Mouse (Mus musculus) activated CD4-positive, CD25-positive, alpha-beta regulatory T cell, adult 9 weeks (primary cell): ENCODE results near the gene Notch1. TPM values are rescaled to one million over a fixed set of nuclear protein-coding genes. Genes with fewer than 3 reads are reported as not detected.

ENCODE experiments used
- polyA plus RNA-seq: library from polyadenylated mRNA; unstranded; fragments of 100-300 nt; shearing (Covaris generic); gene quantifications from one replicate; pipeline ENCODE4 v1.2.1, GENCODE M21; 2017

Notch1 gene
- 22.0 TPM for polyA plus RNA-seq

GRCm38 (mm10) chr2:26516275-26516674 lies at the start of gene Notch1:
Gene Notch1 (minus strand): TSS chr2:26516663.

DNA sequence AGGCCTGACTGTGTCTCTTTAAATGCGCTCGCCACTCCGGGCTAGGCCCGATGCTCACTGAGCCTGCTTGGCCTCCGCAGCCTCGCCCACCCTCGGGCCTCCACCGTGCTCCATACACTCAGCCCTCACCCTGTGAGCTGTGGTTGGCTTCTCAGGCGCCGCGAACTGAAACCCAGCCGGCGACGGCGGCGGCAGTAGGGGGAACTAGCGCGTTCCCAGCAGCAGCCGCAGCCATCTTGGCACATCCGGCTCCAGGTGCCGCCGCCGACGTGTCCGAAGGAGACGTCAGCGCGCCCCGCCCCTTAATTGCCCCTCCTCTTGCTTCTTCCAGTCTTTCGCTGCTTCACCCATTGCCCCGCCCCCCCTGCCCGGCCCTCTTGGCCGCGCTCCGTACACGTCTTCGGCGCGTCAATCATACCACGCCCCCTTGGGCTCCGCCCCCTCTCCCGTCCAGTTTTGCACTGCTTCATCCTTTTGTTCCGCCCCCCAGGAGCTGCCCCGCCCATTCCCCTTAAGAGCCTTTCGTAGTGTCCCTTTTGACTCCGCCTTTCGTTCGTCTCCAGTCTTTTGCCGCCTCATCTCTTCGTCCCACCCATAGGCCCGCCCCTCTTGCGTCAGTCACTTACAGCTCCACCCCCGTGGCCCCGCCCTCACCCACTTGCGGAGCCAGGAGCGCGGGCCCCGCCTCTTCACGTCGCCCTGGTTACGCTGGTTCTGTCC lies 71.4 kb downstream of the Notch1 start, which contains the start of gene Sec16a:
Gene Sec16a (minus strand): TSS at position 271 of the 720 bp plus-strand sequence.

DNA sequence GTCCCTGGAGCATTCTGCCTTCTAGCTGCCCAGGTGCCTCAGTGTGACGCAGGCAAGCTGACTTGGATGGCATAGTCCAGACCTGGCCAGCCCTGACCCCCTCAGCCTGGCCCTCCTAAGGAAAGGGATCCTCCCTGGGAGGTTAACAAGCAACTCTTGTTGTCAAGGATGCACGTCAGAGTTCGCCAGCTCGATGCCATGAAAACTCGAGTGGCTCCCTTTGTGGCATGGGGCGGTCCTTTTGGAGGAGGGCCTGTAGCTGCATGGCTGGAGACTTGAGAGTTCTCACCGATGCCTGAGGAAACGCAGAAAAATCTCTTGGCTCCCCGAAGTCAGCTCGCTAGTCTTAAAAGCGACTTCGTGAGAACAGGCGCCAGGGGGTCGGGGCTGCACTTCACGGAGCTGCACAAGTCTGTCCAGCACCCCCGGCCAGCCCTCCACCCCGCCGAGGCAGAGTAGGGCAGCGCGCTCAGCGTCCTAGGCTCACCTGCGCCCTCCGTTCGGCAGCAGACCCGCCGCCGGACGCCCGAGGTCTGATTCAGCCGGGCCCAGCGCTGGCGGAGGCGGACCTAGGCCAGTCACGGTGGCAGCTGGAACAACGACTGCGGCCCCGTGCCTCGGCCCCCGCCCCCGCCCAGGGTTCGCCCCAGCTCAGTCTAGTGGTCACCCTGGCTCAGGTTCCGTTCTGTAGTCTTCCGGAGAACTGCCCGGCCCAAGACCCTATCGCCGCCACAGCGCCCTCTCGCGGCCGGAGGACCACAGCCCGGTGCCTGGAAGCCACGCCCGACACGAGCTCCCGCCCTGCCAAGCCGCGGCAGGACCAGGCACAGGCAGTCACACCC lies 107.7 kb downstream of the Notch1 start, which contains the start of gene Inpp5e:
Gene Inpp5e (minus strand): TSS at position 689 of the 842 bp plus-strand sequence.

Other genes with a start within 250 kb of the Notch1 start
- 0.04 TPM for gene Ccdc187, start 222.1 kb downstream of the Notch1 start, polyA plus RNA-seq
- gene Gpsm1, start 201.1 kb downstream of the Notch1 start, polyA plus RNA-seq: 4.7 TPM
- 14.2 TPM for gene Dnlz, start 164.6 kb downstream of the Notch1 start, polyA plus RNA-seq
- 2.8 TPM for gene Card9, start 155.7 kb downstream of the Notch1 start, polyA plus RNA-seq
- gene Snapc4, start 136.0 kb downstream of the Notch1 start, polyA plus RNA-seq: 55.6 TPM
- 44.2 TPM for gene Entr1, start 127.3 kb downstream of the Notch1 start, polyA plus RNA-seq
- 103 TPM for gene Pmpca, start 127.3 kb downstream of the Notch1 start, polyA plus RNA-seq
- gene Inpp5e, start 107.5 kb downstream of the Notch1 start, polyA plus RNA-seq: 22.4 TPM
- gene Sec16a, start 71.4 kb downstream of the Notch1 start, polyA plus RNA-seq: 67.6 TPM
- 1.1 TPM for gene Egfl7, start 63.4 kb upstream of the Notch1 start, polyA plus RNA-seq
- not detected for gene Gm20532, start 70.0 kb upstream of the Notch1 start, polyA plus RNA-seq
- gene Agpat2, start 87.8 kb upstream of the Notch1 start, polyA plus RNA-seq: 7.1 TPM
- gene Fam69b, start 111.8 kb upstream of the Notch1 start, polyA plus RNA-seq: 1.3 TPM
- gene Lcn4, start 154.6 kb upstream of the Notch1 start, polyA plus RNA-seq: 0.61 TPM